Mouse (Mus musculus) gastrocnemius, adult 8-10 months (tissue): ENCODE measurements around the gene Prm2. TPM values are rescaled to one million over a fixed set of nuclear protein-coding genes. Genes with fewer than 3 reads are reported as not detected.

Experiments
- DNase-seq, 2 experiments: peaks; one replicate each; pipeline ENCODE4 v3.0.0; 2022; ENCODE audit warnings: low spot score in 2 of 2
- total RNA-seq, 4 experiments: library from RNA; stranded (reverse); gene quantifications; 2 replicates each; pipeline ENCODE4 v1.2.4; 2022

The Prm2 gene
- total RNA-seq = not detected

DNA sequence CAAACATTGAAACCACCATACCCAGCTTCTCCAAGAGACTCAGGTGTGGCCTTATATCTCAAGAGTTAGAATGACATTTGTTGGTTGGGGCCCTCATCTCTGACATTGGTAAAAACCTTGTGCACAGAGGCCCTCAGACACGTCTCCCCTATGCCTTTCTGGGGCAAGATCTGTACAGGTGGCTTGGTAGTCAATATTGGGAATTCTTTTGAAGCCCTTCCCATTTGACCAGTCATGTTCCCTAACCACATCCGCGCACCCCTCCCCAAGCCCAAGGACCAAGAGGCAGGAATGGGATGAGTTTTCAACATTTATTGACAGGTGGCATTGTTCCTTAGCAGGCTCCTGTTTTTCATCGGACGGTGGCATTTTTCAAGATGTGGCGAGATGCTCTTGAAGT, at the start of gene Prm2:
TSS of gene Prm2 (minus strand) at position 101 of the 400 bp plus-strand sequence.
- no peak for DNase-seq

DNA sequence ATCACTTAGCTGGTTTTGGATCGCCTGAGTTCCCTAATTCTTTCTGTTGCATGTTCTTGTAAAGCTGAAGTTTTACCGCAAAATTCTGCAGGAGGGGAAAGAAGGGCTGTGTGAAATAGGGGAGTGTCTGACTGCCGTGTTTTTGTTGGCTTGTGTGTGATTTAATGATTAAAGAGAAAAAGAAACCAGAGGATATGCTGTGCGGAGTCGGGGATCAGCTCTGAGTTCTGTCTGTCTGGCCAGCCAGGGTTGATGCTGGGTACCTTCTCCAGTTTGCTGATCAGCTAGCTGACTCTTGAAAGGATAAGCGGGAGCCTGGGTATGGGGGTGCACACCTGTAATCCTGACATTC, 48.4 kb upstream of the Prm2 start:
- no peak for DNase-seq

- DNase-seq = no peak
These were observed 47.8 kb upstream of the Prm2 start for GRCm38 (mm10) chr16:10843486-10844318.

- DNase-seq = peak in 1 of 2 experiments; percentile 57
These were observed 46.4 kb upstream of the Prm2 start for GRCm38 (mm10) chr16:10842282-10842855.

DNA sequence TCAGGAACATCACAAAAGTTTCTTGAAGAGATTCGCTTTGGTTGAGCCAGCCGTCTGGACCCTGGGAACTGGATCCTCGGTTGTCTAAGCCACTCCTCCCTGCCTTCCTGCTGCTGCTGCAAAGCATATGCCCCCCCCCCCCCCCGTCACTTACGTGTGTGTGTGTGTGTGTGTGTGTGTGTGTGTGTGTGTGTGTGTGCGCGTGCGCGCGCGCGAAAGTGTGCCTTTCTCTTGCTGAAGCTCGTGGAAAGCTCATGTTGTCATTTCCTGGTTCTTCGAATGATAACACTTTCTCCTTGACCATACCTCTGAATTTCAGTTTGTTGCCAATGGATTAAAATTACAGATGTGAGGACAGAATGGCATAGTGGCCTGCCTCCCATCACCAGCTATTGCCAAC, 44.1 kb upstream of the Prm2 start:
- no peak for DNase-seq

GRCm38 (mm10) chr16:10838487-10839245, 42.7 kb upstream of the Prm2 start:
- no peak for DNase-seq

DNA sequence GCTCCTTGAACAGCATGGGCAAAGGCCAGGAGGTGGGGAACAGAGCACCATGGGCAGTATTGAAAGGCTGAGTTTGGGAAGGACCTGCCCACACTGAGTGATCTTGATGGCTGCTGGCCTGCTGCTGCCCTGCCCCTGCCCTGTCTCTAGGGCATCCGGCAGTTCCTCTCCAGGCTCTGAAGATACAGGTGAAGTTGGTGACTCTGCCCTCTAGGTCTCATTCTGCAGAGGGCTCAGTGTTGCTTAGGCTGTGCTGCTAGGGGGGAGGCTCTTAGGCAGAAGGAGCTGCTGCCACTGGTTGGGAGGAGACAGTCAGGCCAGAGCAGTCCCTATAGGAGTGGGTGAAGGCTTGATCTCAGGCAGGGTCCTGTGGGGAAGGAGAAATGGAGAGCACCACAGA, 42.0 kb upstream of the Prm2 start:
- DNase-seq = no peak

DNA sequence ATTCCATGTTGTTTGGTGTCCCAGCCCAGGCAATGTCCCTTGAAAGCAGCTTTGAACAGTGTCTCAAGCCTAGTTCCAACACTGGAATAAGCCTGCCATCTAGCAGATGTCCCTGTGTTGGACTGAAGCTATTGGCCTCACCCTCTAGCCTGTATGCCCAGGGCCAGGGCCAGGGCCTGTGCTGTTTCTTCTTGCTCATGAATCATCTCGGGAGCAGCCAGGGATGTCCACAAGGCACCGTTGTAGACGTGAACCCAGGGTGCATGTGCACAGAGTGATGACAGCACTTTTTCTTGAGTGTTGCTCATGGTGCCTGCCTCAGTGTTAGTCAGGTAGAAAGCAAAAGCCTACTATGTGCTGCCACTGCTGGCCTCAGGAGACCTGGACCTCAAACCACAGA, 41.3 kb upstream of the Prm2 start:
- DNase-seq = no peak

DNA sequence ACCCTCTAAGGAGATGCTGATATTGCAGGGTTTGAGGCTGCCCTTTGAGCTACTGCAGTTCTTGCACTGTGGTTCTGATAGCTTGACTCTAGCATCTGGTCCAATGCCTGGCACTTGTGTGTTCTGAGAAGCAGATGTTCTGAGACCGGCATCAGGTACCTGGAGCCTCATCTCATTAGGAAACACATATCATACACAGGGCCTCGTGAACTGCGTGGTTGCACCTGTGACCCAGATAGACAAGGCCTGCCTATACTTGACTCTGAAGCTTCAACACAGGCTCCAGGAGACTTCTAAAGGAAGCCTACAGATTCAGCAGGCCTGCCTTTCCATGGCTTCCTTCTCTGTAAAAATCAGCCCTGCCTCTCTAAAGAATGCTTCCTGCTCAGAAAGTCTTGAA, 40.5 kb upstream of the Prm2 start:
- DNase-seq = no peak

DNA sequence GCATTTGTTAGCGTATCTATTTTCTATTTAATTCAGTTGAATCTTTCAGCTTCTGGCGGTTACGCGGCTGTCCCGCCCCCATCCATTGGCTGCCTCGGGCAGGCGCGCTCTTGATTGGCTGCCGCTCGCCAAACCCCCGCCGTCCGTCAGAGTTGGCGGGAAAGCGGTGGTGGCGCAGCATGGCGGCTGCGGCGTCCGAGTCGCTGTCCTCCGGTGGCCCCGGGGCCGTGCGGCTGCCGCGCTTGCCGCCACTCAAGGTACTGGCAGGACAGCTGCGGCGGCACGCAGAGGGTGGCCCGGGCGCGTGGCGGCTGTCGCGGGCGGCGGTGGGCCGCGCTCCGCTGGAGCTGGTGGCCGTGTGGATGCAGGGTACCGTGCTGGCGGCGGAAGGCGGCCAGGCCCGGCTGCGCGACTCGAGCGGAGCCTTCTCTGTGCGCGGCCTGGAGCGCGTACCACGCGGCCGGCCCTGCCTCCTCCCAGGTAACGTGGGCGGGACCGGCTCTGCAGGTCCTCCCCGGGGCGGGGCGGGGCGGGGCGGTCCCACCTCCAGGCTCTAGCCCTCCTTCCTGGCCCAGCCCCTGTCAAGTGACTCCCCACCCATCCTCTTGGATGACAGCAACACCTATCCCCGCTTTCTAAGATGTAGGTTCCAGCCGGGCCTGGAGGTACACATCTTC, 39.1 kb upstream of the Prm2 start, which contains the start of gene Rmi2:
TSS of gene Rmi2 (plus strand) at position 149 of the 677 bp plus-strand sequence.
- peak; percentile 59 to 75 for DNase-seq

GRCm38 (mm10) chr16:10834542-10834910, 38.6 kb upstream of the Prm2 start:
- no peak for DNase-seq

GRCm38 (mm10) chr16:10828461-10828805, 32.5 kb upstream of the Prm2 start:
- no peak for DNase-seq

- DNase-seq = no peak
These were observed 32.0 kb upstream of the Prm2 start for GRCm38 (mm10) chr16:10827766-10828460.

- no peak for DNase-seq
These were observed 31.3 kb upstream of the Prm2 start for GRCm38 (mm10) chr16:10827269-10827668.

- DNase-seq = no peak
These were observed 29.9 kb upstream of the Prm2 start for GRCm38 (mm10) chr16:10825840-10826239.

DNA sequence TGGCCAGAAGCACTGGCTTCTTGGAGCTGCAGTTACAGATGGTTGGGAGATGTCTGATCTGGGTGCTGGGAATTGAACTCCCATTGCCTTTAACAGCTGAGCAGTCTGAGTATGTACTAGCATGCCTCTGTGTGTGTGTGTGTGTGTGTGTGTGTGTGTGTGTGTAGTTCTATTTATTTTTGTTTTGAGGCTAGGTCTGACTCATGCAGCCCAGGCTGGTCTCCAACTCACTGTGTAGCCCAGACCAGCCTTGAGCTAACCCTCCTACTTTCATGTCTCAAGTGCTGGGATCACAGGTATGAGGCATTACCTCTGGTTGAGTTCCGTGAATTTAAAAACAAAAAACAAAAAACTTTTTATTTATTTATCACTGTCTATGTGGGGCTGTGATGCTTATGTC, 28.6 kb upstream of the Prm2 start:
- no peak for DNase-seq

GRCm38 (mm10) chr16:10821387-10821786, 25.5 kb upstream of the Prm2 start:
- DNase-seq = no peak

GRCm38 (mm10) chr16:10819966-10820365, 24.0 kb upstream of the Prm2 start:
- no peak for DNase-seq

- no peak for DNase-seq
These were observed 22.7 kb upstream of the Prm2 start for GRCm38 (mm10) chr16:10818579-10819135.

- DNase-seq = no peak
These were observed 18.9 kb upstream of the Prm2 start for GRCm38 (mm10) chr16:10814864-10815263.

- no peak for DNase-seq
These were observed 17.8 kb upstream of the Prm2 start for GRCm38 (mm10) chr16:10813726-10814125.
